Comparison of ENCODE assay signal across 8 mouse cellular contexts in the genomic region with DNA sequence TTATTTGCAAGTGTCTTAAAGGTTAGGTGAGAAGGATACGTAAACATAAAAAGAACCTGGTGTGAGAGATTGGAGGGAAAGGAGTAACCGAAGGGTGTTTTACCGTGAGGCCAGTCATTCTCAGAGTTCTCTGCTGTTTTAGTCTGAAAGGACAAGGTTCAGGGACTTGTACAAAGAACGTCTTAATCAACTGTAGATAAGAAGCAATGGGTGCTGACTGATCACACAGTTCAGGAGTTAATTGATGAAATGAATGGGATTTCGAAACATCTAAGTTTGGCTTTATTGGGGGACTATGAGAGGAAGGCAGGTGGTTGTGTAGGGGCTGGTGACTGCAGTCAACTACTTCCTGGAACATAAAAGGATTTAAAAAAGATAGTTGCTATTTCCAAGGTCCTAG. TPM values are rescaled to one million over a fixed set of nuclear protein-coding genes. Genes with fewer than 3 reads are reported as not detected.
DNase-seq lines count a peak whose midpoint lies in the region; ATAC-seq and TF ChIP-seq lines count a peak whose summit lies in the region.

No protein-coding gene starts in this region.

- no peak for TF ChIP-seq CTCF in lung, embryonic 14.5 days (IDR thresholded peaks at IDR 0.05; ENCODE audit: low read depth)

- H3K4me2 ChIP-seq in lung, embryonic 14.5 days: peak overlapping the region; percentile 79
- H3K4me2 ChIP-seq in embryonic facial prominence, embryonic 14.5 days (ENCODE audit: low read depth, low read length): peak overlapping the region; percentile 86
- H3K4me2 ChIP-seq in neural tube, embryonic 14.5 days (ENCODE audit: low read depth, low read length): peak overlapping the region; percentile 95

- ATAC-seq in lung, embryonic 14.5 days (ENCODE audit: insufficient read depth): no peak
- ATAC-seq in embryonic facial prominence, embryonic 14.5 days (ENCODE audit: low read depth): no peak
- no peak for ATAC-seq in neural tube, embryonic 14.5 days (ENCODE audit: low read depth)

- H3K27me3 ChIP-seq in lung, embryonic 14.5 days (ENCODE audit: insufficient read depth, low read length): no peaks in the 10 kb centered on the region
- H3K27me3 ChIP-seq in embryonic facial prominence, embryonic 14.5 days (replicated peaks; ENCODE audit: control insufficient read depth, insufficient read depth, low read length): no peaks in the 10 kb centered on the region
- no peaks in the 10 kb centered on the region for H3K27me3 ChIP-seq in limb, embryonic 10.5 days (ENCODE audit: low read depth, poor library complexity, severe bottlenecking)
- no peaks in the 10 kb centered on the region for H3K27me3 ChIP-seq in neural tube, embryonic 14.5 days (ENCODE audit: control insufficient read depth, insufficient read depth, low read length)

- H3K4me1 ChIP-seq in lung, embryonic 14.5 days (ENCODE audit: insufficient read depth): peaks cover 4% of the 10 kb centered on the region; the same call in 1 of the 2 replicates
- H3K4me1 ChIP-seq in embryonic facial prominence, embryonic 14.5 days (ENCODE audit: control insufficient read depth, insufficient read depth, low read length): peaks cover 8% of the 10 kb centered on the region
- H3K4me1 ChIP-seq in limb, embryonic 10.5 days: peaks cover 18% of the 10 kb centered on the region
- peaks cover 13% of the 10 kb centered on the region for H3K4me1 ChIP-seq in neural tube, embryonic 14.5 days (ENCODE audit: control insufficient read depth, insufficient read depth, low read length)

- WGBS in lung, embryonic 14.5 days: 36% methylated on average over 5 of the region's 5 CpGs
- 55% methylated on average over 5 of the region's 5 CpGs for WGBS in embryonic facial prominence, embryonic 14.5 days
- 50% methylated on average over 5 of the region's 5 CpGs for WGBS in limb, embryonic 10.5 days
- 50% methylated on average over 5 of the region's 5 CpGs for WGBS in neural tube, embryonic 14.5 days

- H3K9me3 ChIP-seq in lung, embryonic 14.5 days (ENCODE audit: low read depth, low read length): no peaks in the 10 kb centered on the region
- H3K9me3 ChIP-seq in embryonic facial prominence, embryonic 14.5 days (ENCODE audit: control insufficient read depth, low read length): no peaks in the 10 kb centered on the region
- no peaks in the 10 kb centered on the region for H3K9me3 ChIP-seq in limb, embryonic 10.5 days (replicated peaks)
- H3K9me3 ChIP-seq in neural tube, embryonic 14.5 days (ENCODE audit: control insufficient read depth, low read length): no peaks in the 10 kb centered on the region

- H3K27ac ChIP-seq in lung, embryonic 14.5 days (ENCODE audit: low read depth): no peak overlapping the region
- no peak overlapping the region for H3K27ac ChIP-seq in embryonic facial prominence, embryonic 14.5 days (replicated peaks; ENCODE audit: low read depth, low read length)
- H3K27ac ChIP-seq in limb, embryonic 10.5 days: no peak overlapping the region
- H3K27ac ChIP-seq in neural tube, embryonic 14.5 days (ENCODE audit: low read depth, low read length): no peak overlapping the region; the same call in 1 of the 2 replicates

- H3K9ac ChIP-seq in lung, embryonic 14.5 days: peak overlapping the region; percentile 84
- peak overlapping the region; percentile 77 for H3K9ac ChIP-seq in embryonic facial prominence, embryonic 14.5 days (ENCODE audit: low read depth, low read length)
- H3K9ac ChIP-seq in neural tube, embryonic 14.5 days (replicated peaks; ENCODE audit: low read depth, low read length): peak overlapping the region; percentile 90; the same call in 1 of the 2 replicates

- DNase-seq in lung, embryonic 14.5 days: no peak
- DNase-seq in lung, postnatal 14 days: no peak
- DNase-seq in embryonic facial prominence, embryonic 14.5 days (ENCODE audit: low spot score): no peak
- DNase-seq in limb, embryonic 10.5 days (ENCODE audit: low spot score): no peak
- no peak for DNase-seq in thymus, postnatal 4 days
- DNase-seq in cerebellum, adult 11-12 months: no peak
- DNase-seq in kidney, adult 18-20 months: no peak

- peak overlapping the region; percentile 78 for H3K4me3 ChIP-seq in lung, embryonic 14.5 days (ENCODE audit: low read depth, low read length)
- H3K4me3 ChIP-seq in embryonic facial prominence, embryonic 14.5 days (ENCODE audit: low read depth, low read length): peak overlapping the region; percentile 67
- peak overlapping the region; percentile 88 for H3K4me3 ChIP-seq in limb, embryonic 10.5 days
- H3K4me3 ChIP-seq in neural tube, embryonic 14.5 days (ENCODE audit: low read depth, low read length): peak overlapping the region; percentile 81

- H3K36me3 ChIP-seq in lung, embryonic 14.5 days (ENCODE audit: insufficient read depth): no peaks in the 10 kb centered on the region
- H3K36me3 ChIP-seq in embryonic facial prominence, embryonic 14.5 days (ENCODE audit: control insufficient read depth, insufficient read depth, low read length): 0 out of 2 replicates have a peak, but pooled peaks cover 5% of the 10 kb centered on the region
- H3K36me3 ChIP-seq in limb, embryonic 10.5 days: peaks cover 5% of the 10 kb centered on the region; the same call in 1 of the 2 replicates
- H3K36me3 ChIP-seq in neural tube, embryonic 14.5 days (ENCODE audit: control insufficient read depth, insufficient read depth, low read length): no peaks in the 10 kb centered on the region

RNA-seq across cellular contexts. Expression of a gene that starts 0.9 kb away (rescaled TPM):
- polyA plus RNA-seq in lung, embryonic 14.5 days (2014; fragmentation: Nextera tagmentation; extraction: Ambion mirVana): 14.1 and 15.5 TPM in 2 replicates
- polyA plus RNA-seq in embryonic facial prominence, embryonic 14.5 days (2014; fragmentation: Nextera tagmentation; extraction: Ambion mirVana): 10.0 and 13.0 TPM in 2 replicates
- polyA plus RNA-seq in limb, embryonic 10.5 days (2016; fragmentation: Nextera tagmentation; extraction: Ambion mirVana): 10.7 and 13.2 TPM in 2 replicates
- 40.0 and 40.5 TPM in 2 replicates for polyA plus RNA-seq in neural tube, embryonic 14.5 days (2014; fragmentation: Nextera tagmentation; extraction: Ambion mirVana)
